Mouse (Mus musculus) right cerebral cortex, postnatal 36 days (tissue): ENCODE results near the gene Cav3.
A peak's percentile ranks its signal among the peaks of the same experiment; 100 is the strongest.

Experiments
- DNase-seq, 2 experiments: peaks; one replicate each; pipeline ENCODE4 v3.0.0; 2022; ENCODE audit warnings: low spot score in 2 of 2, mixed read lengths in 1 of 2

Cav3 gene

GRCm38 (mm10) chr6:112459341-112459749, at the start of gene Cav3:
Gene Cav3, plus strand, starts transcription at chr6:112459505.
- DNase-seq, result no peak

GRCm38 (mm10) chr6:112419333-112419732, 40.0 kb upstream of the Cav3 start:
- peak in 1 of 2 experiments; percentile 11 for DNase-seq

GRCm38 (mm10) chr6:112420883-112421282, 38.4 kb upstream of the Cav3 start:
- no peak for DNase-seq

- peak; percentile 22 to 32 for DNase-seq
Observed at GRCm38 (mm10) chr6:112423746-112424501, 35.4 kb upstream of the Cav3 start.

GRCm38 (mm10) chr6:112426018-112426732, 33.1 kb upstream of the Cav3 start:
- no peak for DNase-seq

DNA sequence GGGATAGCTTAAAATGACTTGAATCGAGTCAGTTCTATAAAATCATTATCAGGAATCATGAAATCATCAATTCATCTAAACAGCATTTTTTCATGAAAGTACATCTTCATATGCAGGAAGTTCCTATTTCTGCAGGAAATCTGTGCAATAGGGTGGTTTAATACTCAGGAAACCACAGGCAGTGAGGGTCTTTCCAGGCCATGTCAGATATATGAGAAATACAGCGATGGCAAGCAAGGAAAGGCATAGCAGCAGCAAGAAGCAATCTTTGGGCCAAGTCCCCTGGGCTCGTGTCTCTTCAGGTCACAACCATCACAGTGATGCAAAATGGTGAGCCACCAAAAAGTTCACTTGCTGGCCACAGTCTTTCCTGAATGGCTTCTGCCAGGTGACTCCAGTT, 13.6 kb upstream of the Cav3 start:
- no peak for DNase-seq

GRCm38 (mm10) chr6:112461459-112461858, 2.2 kb downstream of the Cav3 start:
- DNase-seq, result no peak

DNA sequence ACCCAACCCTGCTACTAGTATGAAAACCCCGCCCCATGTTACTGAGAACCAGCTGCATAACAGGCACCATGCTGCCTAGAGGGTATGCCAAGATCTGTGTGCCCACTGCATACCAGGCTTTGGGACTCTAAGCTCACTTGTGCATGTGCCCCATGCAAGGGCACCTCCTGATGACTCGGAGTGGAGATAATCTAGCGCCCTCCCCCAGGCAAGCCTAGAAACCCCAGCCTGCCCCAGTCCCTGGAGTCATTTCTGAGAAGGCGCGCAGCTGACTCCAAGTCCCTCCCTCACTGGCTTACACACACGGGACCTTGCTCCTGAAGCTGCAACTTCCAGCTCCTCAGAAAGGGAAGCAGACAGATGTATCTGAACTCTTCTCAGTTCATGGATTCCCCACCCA, 4.0 kb downstream of the Cav3 start:
- no peak for DNase-seq

DNA sequence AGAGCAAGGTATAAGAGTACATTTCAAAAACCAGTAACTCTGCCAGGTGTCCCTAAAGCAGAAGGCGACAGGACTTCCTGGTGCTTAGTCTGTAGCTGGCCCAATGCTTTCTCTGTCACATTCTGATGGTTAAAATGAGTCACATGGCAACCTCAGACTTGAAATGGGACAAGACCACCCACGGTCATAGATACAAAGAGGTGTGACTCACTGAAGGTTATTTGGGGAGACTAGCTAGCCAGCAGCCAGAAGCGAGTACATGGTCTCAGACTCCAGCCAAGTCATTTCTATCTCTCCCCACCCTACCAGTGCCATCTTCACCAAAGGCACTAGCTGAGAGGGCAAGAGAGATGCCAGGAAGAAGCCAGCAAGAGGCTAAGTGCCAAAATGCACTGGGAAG, 6.1 kb downstream of the Cav3 start:
- no peak for DNase-seq

GRCm38 (mm10) chr6:112466001-112466400, 6.7 kb downstream of the Cav3 start:
- no peak for DNase-seq

DNA sequence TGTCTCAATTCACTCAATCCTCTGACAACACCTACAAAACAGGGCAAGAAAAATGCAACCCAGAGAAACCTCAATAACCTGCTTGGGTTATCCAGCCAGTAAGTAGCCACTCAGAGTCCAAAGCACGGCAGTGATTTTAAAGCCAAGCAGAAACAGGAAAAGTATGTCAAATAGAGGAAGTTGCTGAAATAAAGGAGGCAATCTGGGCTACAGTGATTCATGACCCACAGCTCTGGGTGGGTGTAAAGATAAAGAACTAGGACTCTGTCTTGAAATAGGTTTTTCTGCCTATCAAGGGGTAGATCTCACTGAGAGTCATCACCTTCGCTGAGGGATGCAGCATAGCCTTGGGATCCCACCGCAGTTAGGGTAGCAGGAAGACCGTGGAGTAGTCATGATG, 12.3 kb downstream of the Cav3 start:
- no peak for DNase-seq

GRCm38 (mm10) chr6:112479861-112480260, 20.6 kb downstream of the Cav3 start:
- DNase-seq, result no peak

DNA sequence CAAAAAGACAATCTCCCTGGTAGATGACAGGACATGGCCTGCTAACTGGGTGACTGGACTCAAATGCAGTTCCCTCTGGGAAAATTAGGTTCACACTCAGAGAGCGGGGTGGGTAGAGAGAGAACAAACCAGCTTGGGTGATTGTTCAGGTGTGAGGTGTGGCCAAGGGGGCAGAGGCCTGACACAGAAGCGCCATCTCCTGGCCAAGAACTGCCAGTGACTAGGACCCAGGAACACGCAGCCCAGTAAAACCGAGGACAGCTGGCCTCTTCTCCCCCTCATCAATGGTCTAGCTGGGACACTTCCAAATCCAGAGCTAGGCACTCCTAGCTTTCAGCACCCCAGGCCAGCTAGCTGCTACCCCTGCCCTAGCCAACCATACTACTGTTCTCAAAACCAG, 25.0 kb downstream of the Cav3 start:
- no peak for DNase-seq

DNA sequence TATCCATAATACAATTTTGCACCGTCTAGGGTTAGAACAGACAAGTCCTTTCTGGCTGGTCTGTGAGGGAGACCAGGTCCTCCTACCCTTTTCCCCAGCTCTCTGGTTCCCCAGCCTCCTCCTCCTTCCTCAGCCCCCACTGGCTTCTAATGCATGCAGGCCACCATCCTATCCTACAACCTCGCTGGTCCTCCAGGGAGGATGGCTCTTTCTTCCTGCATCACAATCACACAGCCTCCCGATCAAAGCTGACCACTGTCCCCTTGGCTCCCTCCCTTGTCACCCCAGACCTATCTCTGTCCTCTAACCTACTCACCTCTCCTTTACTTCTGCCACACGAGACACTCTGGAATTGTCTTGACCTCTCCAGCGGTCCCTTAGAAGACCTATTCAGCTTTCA, 28.7 kb downstream of the Cav3 start:
- no peak for DNase-seq

DNA sequence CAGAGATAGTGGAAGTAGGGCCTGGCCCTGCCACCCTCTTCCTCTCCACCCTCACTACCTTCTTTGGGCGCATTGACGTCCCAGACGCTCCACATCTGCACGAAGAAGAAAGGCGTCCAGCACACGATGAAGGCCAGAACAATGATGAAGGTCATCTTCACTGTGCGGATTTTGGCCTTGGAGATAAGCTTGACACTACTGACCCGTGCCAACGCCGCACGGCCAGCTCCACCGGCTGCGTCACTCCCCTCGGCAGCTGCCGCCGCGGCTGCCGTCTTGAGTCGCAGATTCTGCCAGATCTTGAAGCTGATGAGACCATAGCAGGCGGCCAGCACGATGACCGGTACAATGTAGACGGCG, 29.5 kb downstream of the Cav3 start:
- DNase-seq, result no peak

DNA sequence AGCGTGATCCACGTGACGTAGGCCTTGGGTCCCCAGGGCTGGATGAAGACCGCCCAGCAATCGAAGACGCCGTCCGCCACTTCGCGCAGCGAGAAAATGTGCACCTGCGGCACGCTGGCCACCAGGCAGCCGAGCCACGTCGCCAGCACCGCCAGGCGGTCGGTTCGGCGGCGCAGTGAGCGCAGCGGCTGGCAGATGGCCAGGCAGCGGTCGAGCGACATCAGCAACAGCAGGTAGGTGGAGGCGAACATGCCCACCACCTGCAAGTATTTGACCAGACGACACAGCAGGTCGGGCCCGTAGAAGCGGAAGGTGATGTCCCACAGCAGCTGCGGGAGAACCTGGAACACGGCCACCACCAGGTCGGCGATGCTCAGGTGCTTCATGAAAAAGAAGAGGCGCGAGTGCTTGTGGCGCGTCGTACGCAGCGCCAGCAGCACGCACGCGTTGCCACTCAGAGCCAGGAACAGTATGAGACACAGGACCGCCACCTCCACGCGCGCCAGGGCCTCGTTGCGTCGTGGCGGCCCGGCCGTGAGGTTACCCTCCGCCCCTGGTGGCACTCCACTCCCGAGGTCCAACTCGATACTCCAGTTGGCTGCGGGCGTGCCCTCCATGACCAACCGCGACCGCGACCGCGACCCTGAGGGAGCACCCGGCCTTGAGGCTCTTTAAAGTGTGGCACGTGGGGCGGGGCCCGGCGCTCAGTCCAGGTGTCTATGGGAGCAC, 30.0 kb downstream of the Cav3 start:
- no peak for DNase-seq

- no peak for DNase-seq
Observed at GRCm38 (mm10) chr6:112489910-112490559, 30.7 kb downstream of the Cav3 start, which contains the start of gene Oxtr. Gene Oxtr, minus strand, starts transcription at chr6:112489943.

DNA sequence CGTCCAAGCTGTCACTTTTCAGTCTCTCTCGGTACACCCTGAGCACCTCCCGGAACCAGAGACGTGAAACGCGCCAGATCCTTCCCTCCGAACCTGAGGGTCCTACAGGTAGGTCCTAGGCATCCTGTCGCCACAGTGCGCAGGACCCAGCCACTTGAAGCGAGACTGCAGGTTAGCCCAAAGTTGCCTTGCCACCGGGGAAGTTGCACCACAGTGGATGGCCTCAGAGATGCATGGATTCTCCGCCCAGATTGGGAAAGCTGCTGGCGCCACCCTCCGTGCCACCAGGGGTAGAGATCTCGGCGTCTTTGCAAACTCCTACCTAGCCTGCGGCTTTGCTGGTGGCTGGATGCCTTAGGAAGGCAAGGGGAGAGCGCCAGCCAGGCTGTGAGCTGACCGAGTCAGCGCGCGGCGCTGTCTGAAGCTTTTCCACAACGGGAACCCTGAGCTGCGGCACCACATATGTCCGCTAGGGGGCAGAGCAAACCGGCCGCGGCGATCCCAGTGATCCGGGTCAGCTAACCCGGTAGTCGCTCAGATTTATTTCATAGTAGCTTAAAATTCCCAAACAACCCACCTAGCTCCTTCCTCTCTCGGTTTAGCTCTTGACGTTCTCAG, 31.4 kb downstream of the Cav3 start:
- DNase-seq, result peak; percentile 69

DNA sequence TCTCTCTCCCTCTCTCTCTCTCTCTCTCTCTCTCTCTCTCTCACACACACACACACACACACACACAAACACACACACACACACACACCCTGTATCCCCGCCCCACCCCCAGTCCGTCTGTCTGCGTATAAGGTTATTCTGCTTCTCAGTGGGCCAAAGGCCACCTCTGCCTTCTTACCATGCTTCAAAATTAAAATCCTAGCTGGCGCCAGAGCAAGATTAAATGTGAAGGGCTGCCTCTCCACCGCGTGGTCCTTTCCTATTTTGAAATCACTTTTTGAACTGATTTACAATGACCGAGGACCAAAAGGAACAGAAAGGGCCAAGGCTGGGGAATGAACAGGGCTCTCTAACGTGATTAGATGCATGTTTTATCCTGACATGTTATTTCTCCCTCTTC, 32.2 kb downstream of the Cav3 start:
- DNase-seq, result no peak

GRCm38 (mm10) chr6:112492656-112493055, 33.4 kb downstream of the Cav3 start:
- no peak for DNase-seq

GRCm38 (mm10) chr6:112493371-112493770, 34.1 kb downstream of the Cav3 start:
- no peak for DNase-seq

DNA sequence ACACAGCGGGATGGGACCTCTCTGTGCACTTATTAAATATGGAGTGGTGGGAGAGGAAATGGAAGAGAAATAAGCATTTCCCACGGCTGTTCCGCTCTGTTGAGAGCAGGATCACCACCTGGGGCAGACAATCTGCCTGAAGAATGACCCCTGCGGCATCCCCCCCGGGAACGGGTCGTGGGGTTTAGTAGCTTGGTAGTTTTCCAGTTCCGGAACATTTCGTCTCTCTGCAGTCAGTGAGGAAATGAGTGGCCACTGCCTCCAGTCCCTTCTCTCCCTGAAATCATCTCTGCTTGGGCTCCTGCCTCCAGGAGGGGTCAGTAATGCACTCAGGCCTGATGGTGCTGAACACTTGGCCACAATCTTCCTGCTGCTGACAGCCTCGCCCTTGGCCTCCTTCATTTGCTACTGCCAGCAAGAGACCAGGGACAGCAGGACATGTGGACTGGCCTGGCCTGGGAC, 35.3 kb downstream of the Cav3 start:
- no peak for DNase-seq
